Mouse (Mus musculus) liver, postnatal 0 days (tissue): ENCODE results near the gene Pparg. TPM values are rescaled to one million over a fixed set of nuclear protein-coding genes. Genes with fewer than 3 reads are reported as not detected.

ENCODE experiments used
- ATAC-seq: fragments of 200-750 bp; cut with Nextera tagmentation; 2 replicates; pipeline ENCODE4 v1.8.0; 2017; ENCODE audit warnings: mild to moderate bottlenecking, moderate library complexity
- DNase-seq: peaks from one replicate; pipeline ENCODE4 v3.0.0-alpha.2; 2016
- H3K27ac ChIP-seq: fragments of 300-500 bp; sonication (generic); 2 replicates; pipeline ENCODE4 v1.5.1; 2014; ENCODE audit warnings: antibody characterized with exemption, moderate library complexity, mild to moderate bottlenecking, low read depth
- H3K27me3 ChIP-seq: fragments of 300-500 bp; sonication (generic); 2 replicates; pipeline ENCODE4 v1.6.1; 2014; ENCODE audit warnings: low read length, control low read depth, mixed read lengths; ENCODE audit not compliant: insufficient read depth
- H3K36me3 ChIP-seq: fragments of 300-500 bp; sonication (generic); replicated peaks from 2 replicates; pipeline ENCODE4 v1.6.1; 2014; ENCODE audit warnings: mild to moderate bottlenecking, control low read depth, low read length, moderate library complexity, mixed read lengths; ENCODE audit not compliant: insufficient read depth
- H3K4me1 ChIP-seq: fragments of 300-500 bp; sonication (generic); 2 replicates; pipeline ENCODE4 v1.6.1; 2014; ENCODE audit warnings: antibody characterized with exemption, mild to moderate bottlenecking, control low read depth; ENCODE audit not compliant: insufficient read depth
- H3K4me2 ChIP-seq: fragments of 300-500 bp; sonication (generic); 2 replicates; pipeline ENCODE4 v1.6.1; 2014; ENCODE audit warnings: low read depth, mild to moderate bottlenecking, low read length, moderate library complexity, mixed read lengths
- H3K4me3 ChIP-seq: fragments of 300-500 bp; sonication (generic); 2 replicates; pipeline ENCODE4 v1.5.1; 2014; ENCODE audit warnings: low read depth, low read length
- H3K9ac ChIP-seq: fragments of 300-500 bp; sonication (generic); replicated peaks from 2 replicates; pipeline ENCODE4 v1.6.1; 2014; ENCODE audit warnings: mild to moderate bottlenecking, moderate library complexity
- H3K9me3 ChIP-seq: fragments of 300-500 bp; sonication (generic); 2 replicates; pipeline ENCODE4 v1.6.1; 2016; ENCODE audit warnings: mild to moderate bottlenecking, control low read depth, low read length, mixed read lengths
- CTCF ChIP-seq: sonication (generic); IDR thresholded peaks from 2 replicates; pipeline ENCODE4 v1.5.1; 2016; ENCODE audit warnings: antibody characterized with exemption, low read depth
- EP300 ChIP-seq: IDR thresholded peaks from 2 replicates; pipeline ENCODE4 v1.6.1; 2016; ENCODE audit warnings: antibody characterized with exemption, low read depth, mild to moderate bottlenecking
- WGBS: fragments of 180-500 bp; shearing (Covaris S2); extraction: QIAGEN DNeasy Blood & Tissue Kit; methylation state at CpG from one replicate; pipeline ENCODE4 v1.1.7; 2014; ENCODE audit not compliant: insufficient replicate concordance; 5-methylcytosine and 5-hydroxymethylcytosine counted together
- polyA plus RNA-seq: library from polyadenylated mRNA; unstranded; fragments of >200 nt; fragmentation: Nextera tagmentation; extraction: Ambion mirVana; gene quantifications from 2 replicates; pipeline ENCODE4 v1.2.1, GENCODE M21; 2015

The Pparg gene
- polyA plus RNA-seq, 1 experiment from 2014 or later: 4.9 TPM

DNA sequence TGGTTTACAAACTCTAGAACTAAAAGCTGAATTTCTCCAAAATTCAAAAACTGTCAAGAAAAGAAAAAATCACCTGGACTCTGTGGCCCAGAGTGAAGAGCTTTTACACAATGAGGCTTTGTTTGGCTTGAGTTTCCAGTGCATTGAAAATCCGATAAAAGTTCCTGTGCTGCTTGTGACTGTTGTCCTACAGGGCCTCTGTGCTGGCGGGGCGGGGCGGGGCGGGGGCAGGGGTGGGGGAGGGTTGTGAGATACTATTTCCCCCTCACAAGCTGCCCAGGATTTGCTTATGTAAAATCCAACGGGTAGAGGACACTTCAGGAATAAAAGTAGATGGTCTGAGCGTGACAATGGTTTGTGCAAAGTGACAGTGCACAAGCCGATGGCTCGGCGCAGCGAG, 16.2 kb upstream of the Pparg start:
- peak overlapping the region; percentile 42 for H3K4me2 ChIP-seq
- no peak overlapping the region for H3K4me3 ChIP-seq
- 0 out of 2 replicates have a peak overlapping the region, but pooled peaks have one; percentile 13 for H3K27ac ChIP-seq
- ATAC-seq (no peak), DNase-seq (no peak)
- WGBS: 37% methylated on average over 11 of the region's 11 CpGs
- H3K9me3 ChIP-seq: no peaks in the 10 kb centered on the region
- H3K27me3 ChIP-seq: no peaks in the 10 kb centered on the region
- TF ChIP-seq CTCF (no peak), EP300 (no peak)
- peaks cover 3% of the 10 kb centered on the region; the same call in 1 of the 2 replicates for H3K4me1 ChIP-seq
- H3K36me3 ChIP-seq: no peaks in the 10 kb centered on the region
- no peak overlapping the region for H3K9ac ChIP-seq

DNA sequence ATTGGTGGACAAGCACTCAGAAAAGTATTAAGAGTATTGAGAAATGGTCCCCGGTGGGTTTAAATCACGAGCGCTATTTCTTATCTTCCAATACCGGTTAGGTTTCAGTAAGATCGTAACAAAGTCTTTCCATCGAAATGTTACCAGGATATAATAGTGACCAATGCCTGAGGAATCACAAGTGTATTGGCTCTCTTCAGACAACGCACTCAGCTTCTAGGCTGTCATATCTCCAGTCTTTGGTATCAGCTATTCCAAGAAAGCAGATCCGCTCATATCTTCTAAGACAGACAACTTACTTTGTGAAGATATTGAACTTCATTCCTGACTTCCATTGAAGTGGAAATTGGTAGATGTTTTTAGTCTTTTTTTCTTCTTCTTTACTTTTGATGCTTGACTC, 15.7 kb upstream of the Pparg start:
- Histone ChIP-seq H3K4me3 (no peak overlapping the region), H3K9me3 (no peaks in the 10 kb centered on the region), H3K9ac (no peak overlapping the region), H3K36me3 (no peaks in the 10 kb centered on the region), H3K27me3 (no peaks in the 10 kb centered on the region), H3K4me1 (peaks cover 6% of the 10 kb centered on the region; the same call in 1 of the 2 replicates), H3K4me2 (peak overlapping the region; percentile 42; the same call in 1 of the 2 replicates), H3K27ac (no peak overlapping the region)
- TF ChIP-seq CTCF: no peak
- no peak for TF ChIP-seq EP300
- WGBS: 81% methylated on average over 8 of the region's 8 CpGs
- ATAC-seq (no peak), DNase-seq (no peak)

DNA sequence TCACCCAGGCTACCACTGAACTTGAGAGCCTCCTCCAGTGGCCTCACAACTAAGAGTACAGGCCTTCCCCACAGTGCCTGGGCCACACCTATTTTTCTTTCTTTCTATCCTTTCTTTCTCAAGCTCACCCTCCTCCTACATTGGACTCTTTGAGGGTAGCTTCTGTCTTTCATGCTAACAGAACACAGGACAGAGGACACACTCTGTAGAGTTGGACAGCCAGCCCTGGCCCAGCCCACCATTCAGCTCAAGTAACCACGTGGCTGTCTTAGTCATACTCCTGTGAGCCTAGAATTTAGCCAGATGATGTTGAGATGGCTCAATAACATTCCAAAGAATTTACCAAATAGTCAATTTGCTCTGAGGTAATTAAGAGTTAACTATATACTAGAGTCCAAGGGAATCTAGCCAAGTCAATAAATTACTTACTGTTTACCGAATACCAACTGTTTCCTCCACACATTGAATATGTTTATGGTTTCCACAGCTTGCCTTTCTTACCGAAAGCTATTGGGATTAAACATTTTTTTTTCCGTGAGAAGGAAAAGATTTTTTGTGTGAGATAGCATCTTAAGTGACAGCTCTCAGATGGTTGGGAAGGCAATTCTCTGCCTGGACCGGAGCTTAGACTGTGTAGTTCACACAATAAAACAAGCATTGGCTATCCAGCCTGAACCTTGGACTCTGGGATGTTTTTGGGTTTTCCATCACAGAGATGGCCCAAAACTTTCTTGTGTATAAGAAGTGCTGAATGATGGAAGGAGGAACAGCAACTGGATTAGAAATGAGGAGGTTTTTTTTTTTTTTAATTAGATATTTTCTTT, 10.9 kb upstream of the Pparg start:
- H3K36me3 ChIP-seq: no peaks in the 10 kb centered on the region
- H3K9ac ChIP-seq: no peak overlapping the region
- H3K4me2 ChIP-seq: no peak overlapping the region
- H3K4me3 ChIP-seq: no peak overlapping the region
- TF ChIP-seq CTCF (no peak), EP300 (no peak)
- ATAC-seq (peak; percentile 31; the same call in 1 of the 2 replicates), DNase-seq (no peak)
- no peaks in the 10 kb centered on the region for H3K9me3 ChIP-seq
- WGBS: 57% methylated on average over 5 of the region's 5 CpGs
- peaks cover 3% of the 10 kb centered on the region; the same call in 1 of the 2 replicates for H3K4me1 ChIP-seq
- no peaks in the 10 kb centered on the region for H3K27me3 ChIP-seq
- H3K27ac ChIP-seq: no peak overlapping the region

DNA sequence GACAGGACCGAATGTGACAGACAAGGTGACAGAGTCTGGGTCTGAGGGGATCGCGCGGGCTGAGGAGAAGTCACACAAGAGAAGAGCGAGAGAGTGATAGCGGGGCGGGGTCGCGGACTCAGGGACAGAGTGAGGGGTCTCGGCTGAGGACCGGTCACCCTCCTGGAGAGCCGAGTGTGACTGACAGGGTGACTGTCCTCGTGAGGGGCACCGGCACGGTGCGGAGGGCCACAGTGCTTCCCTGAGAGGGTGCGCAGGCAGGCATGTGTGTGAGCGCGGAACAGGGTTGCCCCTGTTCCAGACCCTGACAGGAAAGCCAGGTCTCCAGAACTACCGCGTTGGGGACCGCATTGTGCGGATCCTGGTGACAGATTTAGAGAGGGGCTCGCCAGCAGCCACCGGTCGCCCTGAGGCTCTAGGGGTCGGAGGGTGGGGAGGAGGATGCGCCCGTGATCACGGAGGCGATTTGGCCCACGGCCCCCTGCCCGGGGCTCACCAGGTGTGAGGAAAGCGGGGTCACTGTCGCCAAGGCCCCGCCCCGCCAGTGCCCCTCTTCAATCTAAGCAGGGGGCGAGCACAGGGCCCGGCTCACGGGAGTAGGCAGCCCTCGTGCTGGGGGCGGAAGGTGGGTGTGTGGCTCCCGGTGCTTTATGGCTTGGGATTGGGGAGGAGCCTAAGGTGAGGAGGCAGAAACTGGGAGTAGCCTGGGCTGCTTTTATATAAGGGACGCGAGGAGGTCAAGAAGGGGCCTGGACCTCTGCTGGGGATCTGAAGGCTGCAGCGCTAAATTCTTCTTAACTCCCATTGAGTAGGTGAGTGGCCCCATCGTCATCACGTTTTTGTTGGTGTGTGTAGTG, 1.1 kb downstream of the Pparg start:
- TF ChIP-seq EP300 (no peak), CTCF (no peak)
- no peaks in the 10 kb centered on the region for H3K36me3 ChIP-seq
- peak overlapping the region; percentile 53 for H3K4me3 ChIP-seq
- H3K9ac ChIP-seq: peak overlapping the region; percentile 63
- peaks cover 3% of the 10 kb centered on the region; the same call in 1 of the 2 replicates for H3K9me3 ChIP-seq
- peaks cover 20% of the 10 kb centered on the region for H3K27me3 ChIP-seq
- H3K4me1 ChIP-seq: no peaks in the 10 kb centered on the region
- ATAC-seq (peak; percentile 41), DNase-seq (peak; percentile 19)
- WGBS: 3% methylated on average over 48 of the region's 48 CpGs
- H3K27ac ChIP-seq: no peak overlapping the region
- H3K4me2 ChIP-seq: peak overlapping the region; percentile 76

DNA sequence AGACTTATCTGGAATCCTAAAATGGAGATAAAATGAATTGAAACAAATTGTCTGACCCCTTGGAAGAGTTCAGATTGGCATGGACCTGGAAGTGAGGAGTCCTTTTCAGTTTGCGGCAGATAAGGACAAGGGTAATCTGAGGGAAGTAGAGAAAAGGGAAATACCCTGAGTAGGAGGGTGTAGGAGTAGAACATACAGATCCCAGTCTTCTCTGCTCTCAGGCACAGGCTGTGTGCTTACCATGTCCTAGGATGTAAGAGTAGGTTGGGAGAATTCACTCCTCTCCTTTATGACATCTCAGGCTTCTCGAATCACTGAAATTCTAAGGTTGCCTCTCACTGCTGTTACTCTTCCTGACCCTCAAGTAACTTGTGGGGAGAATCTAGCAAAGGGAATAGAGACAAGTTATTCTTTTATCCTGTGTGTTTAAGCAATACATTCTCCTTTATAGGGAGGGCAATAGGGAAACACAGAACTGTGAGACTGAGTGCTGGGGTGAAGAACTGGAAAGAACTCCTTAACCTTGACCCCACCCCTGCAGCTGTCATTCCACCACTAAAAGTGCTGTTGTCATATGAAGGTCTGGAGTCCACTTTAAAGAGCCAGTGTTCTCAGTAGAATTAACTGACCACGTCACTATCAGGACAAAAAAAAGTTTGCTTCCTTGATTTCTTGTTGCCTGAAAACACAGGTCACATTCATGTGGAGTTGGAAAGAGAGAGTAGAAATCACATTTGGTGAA, 6.3 kb downstream of the Pparg start:
- Histone ChIP-seq H3K9ac (no peak overlapping the region), H3K4me2 (no peak overlapping the region), H3K36me3 (no peaks in the 10 kb centered on the region), H3K4me3 (no peak overlapping the region), H3K4me1 (no peaks in the 10 kb centered on the region), H3K27me3 (peaks cover 3% of the 10 kb centered on the region), H3K9me3 (no peaks in the 10 kb centered on the region), H3K27ac (no peak overlapping the region)
- ATAC-seq: no peak
- DNase-seq: no peak
- TF ChIP-seq EP300: no peak
- WGBS: 60% methylated on average over 3 of the region's 3 CpGs
